Mouse (Mus musculus): ENCODE results near the gene Lrrk1. TPM values are rescaled to one million over a fixed set of nuclear protein-coding genes. Genes with fewer than 3 reads are reported as not detected.

Gene Lrrk1
- polyA plus RNA-seq, 1 experiment from 2014 or later = 2.9 TPM

- Histone ChIP-seq H3K27me3 (ENCODE audit: control insufficient read depth, insufficient read depth, low read length) (no peaks in the 10 kb centered on the region), H3K36me3 (ENCODE audit: control insufficient read depth, insufficient read depth, low read length) (no peaks in the 10 kb centered on the region), H3K27ac (ENCODE audit: low read depth, low read length) (no peak overlapping the region), H3K4me2 (replicated peaks; ENCODE audit: low read depth, low read length) (no peak overlapping the region), H3K9ac (ENCODE audit: low read depth, low read length) (no peak overlapping the region), H3K9me3 (ENCODE audit: control insufficient read depth, low read length) (no peaks in the 10 kb centered on the region), H3K4me1 (replicated peaks; ENCODE audit: control insufficient read depth, insufficient read depth, low read length) (peaks cover 11% of the 10 kb centered on the region), H3K4me3 (ENCODE audit: low read depth, low read length) (no peak overlapping the region)
- 77% methylated on average over 2 of the region's 2 CpGs for WGBS
- ATAC-seq (ENCODE audit: low FRiP score) (no peak), DNase-seq (ENCODE audit: low spot score) (no peak)
These were observed 159.6 kb downstream of the Lrrk1 start for GRCm38 (mm10) chr7:66228610-66228920.

- 81% methylated on average over 13 of the region's 13 CpGs for WGBS
- Histone ChIP-seq H3K4me1 (replicated peaks; ENCODE audit: control insufficient read depth, insufficient read depth, low read length) (peaks cover 9% of the 10 kb centered on the region), H3K4me3 (ENCODE audit: low read depth, low read length) (no peak overlapping the region), H3K4me2 (replicated peaks; ENCODE audit: low read depth, low read length) (no peak overlapping the region), H3K27ac (ENCODE audit: low read depth, low read length) (no peak overlapping the region), H3K36me3 (ENCODE audit: control insufficient read depth, insufficient read depth, low read length) (no peaks in the 10 kb centered on the region), H3K27me3 (ENCODE audit: control insufficient read depth, insufficient read depth, low read length) (no peaks in the 10 kb centered on the region), H3K9me3 (ENCODE audit: control insufficient read depth, low read length) (no peaks in the 10 kb centered on the region), H3K9ac (ENCODE audit: low read depth, low read length) (no peak overlapping the region)
- ATAC-seq (ENCODE audit: low FRiP score) (no peak), DNase-seq (ENCODE audit: low spot score) (no peak)
These were observed 160.1 kb downstream of the Lrrk1 start for GRCm38 (mm10) chr7:66227814-66228609.

DNA sequence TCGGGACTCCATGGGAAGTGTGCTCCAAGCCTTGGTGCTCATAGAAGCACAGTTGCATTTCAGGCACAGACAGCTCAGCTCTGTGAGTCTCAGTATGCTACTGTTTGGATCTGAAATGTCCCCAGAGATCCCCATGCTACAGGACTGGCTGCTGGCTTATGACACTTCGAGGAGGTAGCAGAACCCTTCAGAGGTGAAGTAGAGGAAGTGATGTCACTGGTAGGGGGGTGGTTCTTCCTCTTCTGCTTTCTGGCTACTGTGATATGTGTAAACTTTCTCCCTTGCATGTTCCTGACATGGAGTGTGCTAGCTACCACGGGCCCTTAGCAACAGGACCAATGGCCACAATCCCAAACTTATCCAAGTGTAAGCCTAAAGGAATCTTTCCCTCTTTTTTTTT lies 162.3 kb downstream of the Lrrk1 start:
- no peak for DNase-seq (ENCODE audit: low spot score)
- 84% methylated on average over 3 of the region's 3 CpGs for WGBS
- no peaks in the 10 kb centered on the region for H3K36me3 ChIP-seq (ENCODE audit: control insufficient read depth, insufficient read depth, low read length)

DNA sequence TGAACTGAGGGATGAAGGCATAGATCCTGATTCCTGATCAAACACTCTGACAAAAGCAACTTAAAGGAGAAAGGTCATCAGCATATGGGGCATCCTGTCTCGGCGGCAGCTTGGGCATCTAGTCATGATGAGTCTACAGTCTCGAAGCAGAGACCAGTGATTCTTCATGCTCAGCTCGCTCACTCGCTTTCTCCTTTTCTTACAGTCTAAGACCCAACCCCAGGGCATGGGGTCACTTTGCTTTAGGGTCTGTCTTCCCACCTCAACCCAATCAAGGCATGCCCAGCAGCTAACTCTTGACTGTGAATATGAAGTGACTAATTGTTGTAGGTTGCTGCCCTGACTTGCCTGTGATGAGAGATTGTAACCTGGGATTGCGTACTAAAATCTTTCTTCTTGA lies 163.6 kb downstream of the Lrrk1 start:
- 95% methylated on average over 6 of the region's 6 CpGs for WGBS
- Histone ChIP-seq H3K27me3 (ENCODE audit: control insufficient read depth, insufficient read depth, low read length) (no peaks in the 10 kb centered on the region), H3K9me3 (ENCODE audit: control insufficient read depth, low read length) (no peaks in the 10 kb centered on the region), H3K4me1 (replicated peaks; ENCODE audit: control insufficient read depth, insufficient read depth, low read length) (0 out of 2 replicates have a peak, but pooled peaks cover under 1% of the 10 kb centered on the region), H3K4me3 (ENCODE audit: low read depth, low read length) (no peak overlapping the region), H3K4me2 (replicated peaks; ENCODE audit: low read depth, low read length) (no peak overlapping the region), H3K36me3 (ENCODE audit: control insufficient read depth, insufficient read depth, low read length) (no peaks in the 10 kb centered on the region), H3K9ac (ENCODE audit: low read depth, low read length) (no peak overlapping the region), H3K27ac (ENCODE audit: low read depth, low read length) (no peak overlapping the region)
- ATAC-seq (ENCODE audit: low FRiP score) (no peak), DNase-seq (ENCODE audit: low spot score) (no peak)

More for the DNA sequence above, 162.3 kb downstream of the Lrrk1 start:
- Histone ChIP-seq H3K27ac (ENCODE audit: low read depth, low read length) (no peak overlapping the region), H3K9ac (ENCODE audit: low read depth, low read length) (no peak overlapping the region), H3K9me3 (ENCODE audit: control insufficient read depth, low read length) (no peaks in the 10 kb centered on the region), H3K4me1 (replicated peaks; ENCODE audit: control insufficient read depth, insufficient read depth, low read length) (0 out of 2 replicates have a peak, but pooled peaks cover 3% of the 10 kb centered on the region), H3K4me2 (replicated peaks; ENCODE audit: low read depth, low read length) (no peak overlapping the region), H3K4me3 (ENCODE audit: low read depth, low read length) (no peak overlapping the region), H3K27me3 (ENCODE audit: control insufficient read depth, insufficient read depth, low read length) (no peaks in the 10 kb centered on the region)
- ATAC-seq (ENCODE audit: low FRiP score) = no peak

GRCm38 (mm10) chr7:66223731-66224130 lies 164.4 kb downstream of the Lrrk1 start:
- H3K9me3 ChIP-seq (ENCODE audit: control insufficient read depth, low read length) = no peaks in the 10 kb centered on the region
- no peaks in the 10 kb centered on the region for H3K4me1 ChIP-seq (replicated peaks; ENCODE audit: control insufficient read depth, insufficient read depth, low read length)
- H3K9ac ChIP-seq (ENCODE audit: low read depth, low read length) = no peak overlapping the region
- H3K27me3 ChIP-seq (ENCODE audit: control insufficient read depth, insufficient read depth, low read length) = no peaks in the 10 kb centered on the region
- 98% methylated on average over 1 of the region's 1 CpGs for WGBS
- ATAC-seq (ENCODE audit: low FRiP score) (no peak), DNase-seq (ENCODE audit: low spot score) (no peak)
- no peak overlapping the region for H3K4me2 ChIP-seq (replicated peaks; ENCODE audit: low read depth, low read length)
- no peak overlapping the region for H3K27ac ChIP-seq (ENCODE audit: low read depth, low read length)
- H3K36me3 ChIP-seq (ENCODE audit: control insufficient read depth, insufficient read depth, low read length) = no peaks in the 10 kb centered on the region
- no peak overlapping the region for H3K4me3 ChIP-seq (ENCODE audit: low read depth, low read length)

DNA sequence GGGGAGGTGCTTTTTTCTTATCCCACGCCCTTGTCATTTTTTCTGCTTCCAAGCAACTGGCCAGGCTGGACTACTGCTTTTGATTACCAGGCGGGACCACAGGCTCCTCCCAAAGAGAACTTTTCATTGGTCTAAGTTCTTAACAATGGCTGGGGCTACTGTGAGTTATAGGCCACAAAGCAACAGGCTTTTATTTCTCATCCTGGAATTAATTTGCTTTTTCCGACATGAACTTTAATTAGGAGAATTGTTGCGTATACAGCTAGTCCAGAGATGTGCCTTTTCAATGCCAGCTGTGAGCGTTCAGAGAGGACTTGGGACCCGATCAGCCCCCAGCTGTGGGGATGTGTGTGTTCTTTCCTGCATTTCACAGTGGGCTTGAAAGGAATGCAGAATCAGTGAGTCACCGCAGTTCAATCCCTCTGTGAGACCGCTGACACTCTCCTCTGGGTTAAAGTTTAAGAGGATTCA lies 165.5 kb downstream of the Lrrk1 start:
- no peak for ATAC-seq (ENCODE audit: low FRiP score)
- Histone ChIP-seq H3K27me3 (ENCODE audit: control insufficient read depth, insufficient read depth, low read length) (no peaks in the 10 kb centered on the region), H3K27ac (ENCODE audit: low read depth, low read length) (peak overlapping the region; percentile 47; the same call in 1 of the 2 replicates), H3K4me3 (ENCODE audit: low read depth, low read length) (no peak overlapping the region), H3K36me3 (ENCODE audit: control insufficient read depth, insufficient read depth, low read length) (no peaks in the 10 kb centered on the region), H3K4me2 (replicated peaks; ENCODE audit: low read depth, low read length) (no peak overlapping the region), H3K4me1 (replicated peaks; ENCODE audit: control insufficient read depth, insufficient read depth, low read length) (no peaks in the 10 kb centered on the region; the same call in 1 of the 2 replicates), H3K9ac (ENCODE audit: low read depth, low read length) (no peak overlapping the region), H3K9me3 (ENCODE audit: control insufficient read depth, low read length) (no peaks in the 10 kb centered on the region)
- DNase-seq (ENCODE audit: low spot score) = peak; percentile 36
- 24% methylated on average over 8 of the region's 8 CpGs for WGBS

DNA sequence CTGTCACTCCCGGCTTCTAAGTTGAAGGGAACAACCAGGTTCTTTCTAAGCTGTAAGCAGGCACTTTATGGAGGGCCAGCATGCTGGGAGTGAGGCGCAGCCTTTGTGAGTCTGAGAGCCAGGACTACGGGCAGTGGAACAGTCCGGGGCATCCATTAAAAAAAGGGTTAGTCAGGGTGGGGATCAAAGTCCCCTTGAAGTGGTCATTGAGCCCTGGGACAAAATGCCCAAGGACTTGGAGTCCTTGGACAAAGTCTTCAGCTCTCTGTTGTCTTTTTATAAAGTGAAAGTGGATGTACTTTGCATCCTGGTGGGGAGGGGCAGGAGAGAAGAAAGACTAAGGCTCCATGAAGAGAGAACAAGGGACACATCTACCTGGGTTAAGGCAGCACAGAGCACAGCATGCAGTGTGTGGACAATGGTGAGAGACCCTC lies 168.3 kb downstream of the Lrrk1 start:
- no peak overlapping the region for H3K4me3 ChIP-seq (ENCODE audit: low read depth, low read length)
- H3K27ac ChIP-seq (ENCODE audit: low read depth, low read length) = no peak overlapping the region
- H3K4me2 ChIP-seq (replicated peaks; ENCODE audit: low read depth, low read length) = no peak overlapping the region
- no peak for ATAC-seq (ENCODE audit: low FRiP score)
- no peak for DNase-seq (ENCODE audit: low spot score)
- no peak overlapping the region for H3K9ac ChIP-seq (ENCODE audit: low read depth, low read length)
- no peaks in the 10 kb centered on the region for H3K36me3 ChIP-seq (ENCODE audit: control insufficient read depth, insufficient read depth, low read length)
- H3K4me1 ChIP-seq (replicated peaks; ENCODE audit: control insufficient read depth, insufficient read depth, low read length) = no peaks in the 10 kb centered on the region; the same call in 1 of the 2 replicates
- no peaks in the 10 kb centered on the region for H3K27me3 ChIP-seq (ENCODE audit: control insufficient read depth, insufficient read depth, low read length)
- WGBS = 80% methylated on average over 4 of the region's 4 CpGs
- no peaks in the 10 kb centered on the region for H3K9me3 ChIP-seq (ENCODE audit: control insufficient read depth, low read length)

- no peak for ATAC-seq (ENCODE audit: low FRiP score)
- Histone ChIP-seq H3K4me2 (replicated peaks; ENCODE audit: low read depth, low read length) (no peak overlapping the region), H3K36me3 (ENCODE audit: control insufficient read depth, insufficient read depth, low read length) (no peaks in the 10 kb centered on the region), H3K27ac (ENCODE audit: low read depth, low read length) (no peak overlapping the region), H3K4me3 (ENCODE audit: low read depth, low read length) (no peak overlapping the region), H3K27me3 (ENCODE audit: control insufficient read depth, insufficient read depth, low read length) (no peaks in the 10 kb centered on the region), H3K4me1 (replicated peaks; ENCODE audit: control insufficient read depth, insufficient read depth, low read length) (no peaks in the 10 kb centered on the region; the same call in 1 of the 2 replicates), H3K9ac (ENCODE audit: low read depth, low read length) (no peak overlapping the region), H3K9me3 (ENCODE audit: control insufficient read depth, low read length) (no peaks in the 10 kb centered on the region)
- DNase-seq (ENCODE audit: low spot score) = no peak
- WGBS = 83% methylated on average over 4 of the region's 4 CpGs
These were observed 168.9 kb downstream of the Lrrk1 start for GRCm38 (mm10) chr7:66219028-66219793.
